Mouse (Mus musculus) kidney, adult 9 months (tissue): ENCODE measurements around the gene Cyp8b1.
A peak's percentile ranks its signal among the peaks of the same experiment; 100 is the strongest.

Source experiments
- DNase-seq: peaks from one replicate; pipeline ENCODE4 v3.0.0; 2022

Gene Cyp8b1

DNA sequence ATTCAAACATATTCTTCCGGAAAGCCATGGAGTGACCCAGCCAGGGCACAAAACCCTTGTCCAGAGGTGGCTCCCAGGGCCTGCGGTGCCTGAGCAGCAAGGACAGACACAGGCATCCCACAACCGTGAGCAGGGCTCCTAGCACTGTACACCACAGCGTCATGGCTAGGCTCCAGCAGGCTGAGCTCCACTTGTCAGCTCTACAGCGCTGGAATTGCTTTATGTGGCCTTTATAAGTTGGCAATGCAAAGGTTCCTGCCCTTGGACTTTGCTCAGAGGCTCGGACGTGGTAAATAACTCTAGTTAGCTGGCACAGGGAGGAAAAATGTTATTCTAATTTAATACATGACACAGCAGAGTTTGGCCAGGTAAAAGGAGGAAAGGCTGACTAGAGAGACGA lies at the start of gene Cyp8b1:
Cyp8b1 (minus strand) TSS at position 204 of the 400 bp plus-strand sequence.
- no peak for DNase-seq

DNA sequence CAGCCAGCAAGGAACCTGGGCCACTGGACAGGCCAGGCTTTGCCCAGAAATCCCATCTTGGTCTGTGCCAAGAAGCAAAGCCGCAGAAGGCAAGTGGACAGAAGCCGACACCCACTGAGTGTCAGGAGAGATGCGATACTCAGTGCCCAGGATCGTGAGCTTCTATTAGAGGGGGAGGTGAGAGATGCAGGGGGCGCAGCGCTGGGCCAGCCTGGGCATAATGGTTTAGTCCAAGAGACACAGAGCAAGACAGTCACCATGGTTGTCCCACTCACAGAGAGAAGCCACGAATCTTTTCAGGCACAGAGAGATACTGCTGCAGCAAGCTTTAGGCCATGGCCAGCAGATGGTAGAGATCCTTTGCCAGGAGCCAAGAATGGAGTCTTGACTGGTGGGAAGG lies 48.8 kb upstream of the Cyp8b1 start:
- DNase-seq = no peak

DNA sequence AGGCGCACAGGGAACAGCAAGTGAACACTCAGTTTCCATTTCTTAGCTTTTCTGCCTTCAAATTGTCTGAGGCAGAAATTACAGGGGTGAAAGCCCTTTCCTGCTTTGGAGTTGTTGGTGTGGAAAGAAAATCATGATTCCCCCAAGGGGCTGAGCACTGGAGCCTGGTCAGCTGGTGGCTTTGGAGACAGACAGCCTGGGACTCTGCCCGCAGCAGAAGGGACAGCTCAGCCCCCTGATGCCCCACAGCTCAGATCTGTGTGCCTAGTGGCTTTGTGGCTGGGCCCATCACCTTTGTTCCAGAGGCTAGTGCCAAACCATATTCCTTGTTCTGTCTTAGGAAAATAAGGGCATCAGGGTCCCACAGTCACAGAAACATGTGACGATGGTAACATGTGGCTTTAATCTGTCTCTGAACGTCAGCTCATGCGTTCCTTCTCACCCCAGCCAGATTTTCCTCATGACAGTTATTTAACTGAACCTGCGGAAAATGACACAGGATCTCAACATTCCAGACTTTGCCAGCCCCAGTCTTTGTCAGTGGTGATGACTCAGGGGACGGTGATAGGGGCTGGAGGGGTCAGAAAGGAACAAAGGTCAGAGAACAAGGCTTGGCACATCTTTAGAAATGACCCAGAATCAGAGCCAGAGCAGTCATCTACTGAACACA lies 44.0 kb upstream of the Cyp8b1 start:
- no peak for DNase-seq

DNA sequence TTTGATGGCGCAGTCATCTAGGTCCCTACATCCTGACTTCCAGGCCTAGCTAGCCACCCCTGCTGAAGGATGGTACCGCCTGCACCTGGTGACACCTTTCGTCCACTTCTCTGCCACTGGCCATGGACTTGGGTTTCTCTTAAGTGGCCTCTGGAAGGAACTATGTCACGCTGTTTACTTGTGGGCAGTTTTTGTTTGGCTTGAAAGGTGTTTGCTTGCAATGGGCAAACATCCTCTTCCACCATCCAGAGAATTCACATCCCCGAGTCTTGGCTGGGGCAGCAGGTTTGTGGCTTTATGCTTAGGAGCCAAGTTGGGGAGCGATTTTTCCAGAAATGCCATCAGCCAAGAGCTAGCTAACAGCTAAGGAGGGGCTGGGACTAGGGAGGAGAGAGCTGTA lies 36.5 kb upstream of the Cyp8b1 start:
- DNase-seq = no peak

DNA sequence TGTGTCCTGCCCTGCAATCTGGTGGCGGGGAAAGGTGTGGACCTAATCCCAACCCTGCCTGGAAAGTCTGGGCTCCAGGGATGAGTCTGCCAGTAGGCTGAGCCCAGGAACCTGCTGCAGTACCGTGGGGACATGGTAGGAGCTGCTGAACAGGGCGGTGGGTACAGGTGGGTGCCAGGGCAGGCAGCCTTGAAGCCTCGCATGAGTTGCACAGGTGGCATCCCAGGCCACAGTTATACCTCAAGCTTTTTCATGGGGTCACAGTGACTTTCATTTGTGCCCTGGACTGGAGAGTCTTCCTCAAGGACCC lies 35.0 kb upstream of the Cyp8b1 start:
- no peak for DNase-seq

DNA sequence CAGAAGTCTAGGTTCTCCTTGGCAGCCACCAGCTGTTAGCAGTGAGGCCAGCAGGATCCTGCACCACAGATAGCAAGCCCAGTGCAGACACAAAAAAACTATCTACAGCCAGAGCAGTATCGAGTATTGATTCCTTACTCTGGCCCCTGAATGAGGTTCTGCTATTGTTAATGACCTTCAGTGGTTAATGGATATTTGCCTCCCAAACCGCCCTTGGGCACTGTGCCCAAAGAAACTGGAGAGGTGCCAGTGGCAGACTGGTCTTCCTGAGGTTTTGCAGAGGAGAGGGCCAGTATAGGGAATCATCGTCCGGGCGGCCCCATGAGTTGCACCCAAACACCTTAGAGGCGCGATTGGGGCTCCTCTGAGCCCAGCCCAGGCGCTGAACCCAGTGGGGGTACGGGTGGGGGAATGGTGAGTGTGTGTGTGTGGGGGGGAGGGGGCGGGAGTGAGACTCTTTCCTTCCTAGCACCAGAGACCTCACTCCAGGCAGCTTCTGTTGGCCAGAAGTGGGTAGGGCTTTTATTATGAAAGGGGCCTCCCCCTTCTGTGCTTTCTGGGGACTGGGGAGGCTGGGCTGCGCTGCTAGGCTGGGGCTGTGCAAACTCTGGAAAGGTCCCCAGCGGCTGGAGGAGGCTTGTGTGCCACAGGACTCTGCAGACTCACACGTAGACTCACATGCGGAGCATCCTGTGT lies 34.5 kb upstream of the Cyp8b1 start, which contains the start of gene Fam198a:
Fam198a (plus strand) TSS at position 571 of the 696 bp plus-strand sequence.
- peak; percentile 82 for DNase-seq

DNA sequence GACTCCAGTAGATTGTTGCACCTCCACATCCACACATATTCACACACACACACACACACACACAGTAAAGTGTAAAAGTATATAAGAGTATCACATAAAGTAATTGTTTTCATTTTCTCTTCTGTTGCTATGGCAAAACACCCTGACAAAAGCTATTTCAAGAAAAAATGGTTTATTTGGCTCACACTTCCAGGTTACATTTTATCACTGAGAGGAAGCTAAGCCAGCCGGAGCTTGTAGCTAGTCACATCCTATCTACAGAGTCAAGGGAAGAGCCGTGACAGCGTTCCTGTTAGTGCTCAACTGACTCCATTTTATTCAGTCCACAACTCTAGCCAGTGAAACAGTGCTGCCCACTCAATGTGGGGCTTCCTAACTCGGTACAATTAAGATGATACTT lies 32.3 kb upstream of the Cyp8b1 start:
- no peak for DNase-seq

DNA sequence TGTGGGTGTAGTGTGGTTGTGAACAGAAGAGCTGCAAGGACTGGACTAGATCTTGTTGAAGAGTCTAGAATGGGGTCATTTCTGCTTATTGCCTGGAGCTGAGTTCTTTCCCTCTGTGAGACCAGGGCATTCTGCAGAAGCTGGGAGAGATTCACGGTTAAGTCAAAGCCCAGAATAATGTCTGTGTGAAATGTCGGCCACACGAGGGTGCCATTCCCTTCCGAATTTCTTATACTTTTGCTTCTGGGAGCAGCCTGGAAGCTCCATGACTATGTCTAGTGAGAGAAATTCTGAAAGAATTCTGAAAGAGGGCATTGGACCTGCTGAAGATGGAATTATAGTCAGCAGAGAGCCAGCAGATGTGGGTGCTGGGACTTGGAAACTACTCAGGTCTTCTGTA lies 31.7 kb upstream of the Cyp8b1 start:
- peak; percentile 63 for DNase-seq

DNA sequence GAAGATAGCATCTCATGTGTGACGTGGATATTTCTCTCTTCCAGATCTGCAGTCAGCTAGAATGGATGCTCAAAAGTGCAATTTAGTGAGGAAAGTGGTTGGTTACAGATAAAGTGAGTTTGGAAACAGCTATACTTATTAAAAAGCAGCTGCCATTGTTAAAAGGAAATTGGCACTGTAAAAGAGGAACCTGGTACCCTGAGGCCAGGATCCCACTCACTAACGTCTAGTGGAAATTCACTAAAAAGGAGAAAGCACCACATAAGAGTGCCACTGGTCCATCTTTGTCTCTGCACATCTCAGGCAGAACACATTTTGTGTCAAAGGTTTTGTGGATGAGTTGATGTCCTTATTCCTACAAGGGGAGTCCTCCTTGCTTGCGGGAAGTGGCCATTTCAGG lies 27.5 kb upstream of the Cyp8b1 start:
- DNase-seq = no peak

DNA sequence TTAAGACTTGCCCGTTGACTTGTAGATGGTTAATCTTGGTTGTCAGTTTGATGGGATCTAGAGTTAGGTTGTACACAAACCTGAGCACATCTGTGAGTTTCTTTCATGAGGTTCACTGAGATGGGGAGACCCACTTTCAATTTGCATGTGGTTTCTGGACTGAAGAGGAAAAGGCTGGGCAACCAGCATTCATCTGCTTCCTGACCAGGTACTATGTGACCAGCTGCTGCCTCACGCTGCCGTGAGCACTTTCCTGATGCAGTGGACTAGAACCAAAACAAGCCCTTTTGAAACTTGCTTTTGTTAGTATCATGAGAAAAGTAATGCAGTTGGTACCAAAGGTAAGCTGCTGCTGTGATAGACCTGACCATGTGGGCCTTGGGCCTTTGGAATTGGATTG lies 26.9 kb upstream of the Cyp8b1 start:
- DNase-seq = no peak

DNA sequence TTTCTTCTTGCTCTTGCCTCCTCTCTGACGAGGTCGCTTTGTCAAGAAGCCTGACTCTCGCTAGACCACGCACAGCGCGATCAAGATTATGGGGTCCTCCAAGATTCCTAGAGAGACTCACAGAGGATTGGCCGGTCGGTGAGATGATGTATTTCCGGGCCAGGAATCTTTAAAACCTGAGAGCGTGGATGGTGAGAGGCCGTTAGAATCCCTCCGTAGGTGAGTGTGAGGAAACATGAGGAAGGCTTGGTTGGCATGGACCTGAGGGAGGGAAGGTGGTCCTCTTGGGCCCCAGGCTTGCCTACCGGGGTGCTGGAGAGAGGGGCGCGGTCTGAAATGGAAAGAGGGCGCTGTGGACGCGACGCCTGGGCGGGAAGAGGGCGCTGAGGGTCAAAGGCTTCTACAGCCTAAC lies 21.8 kb upstream of the Cyp8b1 start:
- no peak for DNase-seq

DNA sequence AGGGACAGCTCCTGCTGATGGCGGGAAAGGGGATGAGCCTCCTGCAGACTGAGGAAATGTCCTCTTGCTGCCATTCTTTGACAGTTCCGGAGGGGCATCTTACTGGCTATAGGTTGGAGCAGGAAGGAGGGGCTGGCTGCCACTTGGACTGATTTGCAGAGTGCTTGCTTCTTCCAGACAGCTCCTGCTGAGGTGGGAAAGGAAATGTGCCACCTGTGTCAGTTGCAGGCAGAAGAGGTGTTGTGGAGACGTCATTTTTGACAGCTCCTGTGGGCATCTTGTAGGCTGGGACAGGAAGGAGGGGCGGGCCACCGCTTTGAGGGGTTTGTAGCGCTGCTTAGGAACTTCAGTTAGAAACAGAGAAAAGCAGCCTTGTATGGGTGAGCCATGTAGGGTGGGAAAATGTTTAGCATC lies 21.4 kb upstream of the Cyp8b1 start:
- no peak for DNase-seq

DNA sequence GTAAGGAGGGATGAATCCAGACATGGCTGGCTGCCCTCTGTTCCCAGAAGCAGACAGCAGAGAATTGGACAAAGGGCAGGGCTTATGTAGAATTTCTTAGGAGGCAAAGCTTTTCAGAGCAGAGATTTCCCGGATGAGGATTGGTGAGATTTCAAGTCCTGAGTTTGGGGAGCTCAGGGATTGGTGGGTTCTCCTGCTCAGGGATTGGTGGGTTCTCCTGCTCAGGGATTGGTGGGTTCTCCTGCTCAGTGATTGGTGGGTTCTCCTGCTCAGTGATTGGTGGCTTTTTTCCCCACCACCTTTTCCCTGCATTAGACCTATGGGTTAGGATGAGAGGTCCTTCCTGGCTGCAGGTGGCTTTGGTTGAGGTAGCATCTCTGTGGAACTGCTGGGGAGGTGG lies 20.8 kb upstream of the Cyp8b1 start:
- no peak for DNase-seq

DNA sequence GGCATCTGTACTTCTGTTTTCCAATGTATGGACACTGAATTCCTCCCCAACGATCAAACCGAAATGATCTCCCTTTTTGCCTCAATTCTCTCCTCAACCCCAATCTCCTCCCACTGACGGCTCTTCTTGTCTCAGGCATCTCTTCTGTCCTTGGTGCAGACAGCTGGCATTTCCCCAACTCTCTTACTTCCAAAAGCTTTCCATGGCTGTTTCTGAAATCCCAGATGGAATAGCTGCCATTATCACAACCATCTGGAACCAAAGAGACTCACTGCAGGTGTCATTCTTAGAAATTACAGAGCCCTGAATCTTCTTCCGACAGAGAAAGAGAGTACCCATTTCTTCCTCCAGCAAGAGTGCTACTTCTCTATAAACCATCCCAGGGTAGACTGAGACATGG lies 18.8 kb upstream of the Cyp8b1 start:
- DNase-seq = no peak

DNA sequence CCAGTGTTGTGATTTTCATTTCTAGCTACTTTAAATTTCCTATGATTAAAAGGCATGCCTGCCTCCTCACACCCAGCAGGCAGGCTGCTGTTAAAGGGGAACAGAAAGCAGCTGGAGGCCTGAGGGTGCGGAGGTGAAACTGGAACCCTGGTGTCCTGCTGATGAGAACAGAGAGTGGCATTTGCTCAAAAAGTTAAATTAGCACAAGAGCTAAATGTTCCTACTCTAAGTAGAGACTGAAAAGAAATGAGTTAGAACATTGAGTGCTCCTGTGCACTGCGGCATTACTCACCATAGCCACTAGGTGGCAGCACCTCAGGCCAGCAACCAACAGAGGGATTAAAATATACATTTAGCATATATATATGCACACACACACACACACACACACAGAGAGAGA lies 12.4 kb upstream of the Cyp8b1 start:
- peak; percentile 30 for DNase-seq

DNA sequence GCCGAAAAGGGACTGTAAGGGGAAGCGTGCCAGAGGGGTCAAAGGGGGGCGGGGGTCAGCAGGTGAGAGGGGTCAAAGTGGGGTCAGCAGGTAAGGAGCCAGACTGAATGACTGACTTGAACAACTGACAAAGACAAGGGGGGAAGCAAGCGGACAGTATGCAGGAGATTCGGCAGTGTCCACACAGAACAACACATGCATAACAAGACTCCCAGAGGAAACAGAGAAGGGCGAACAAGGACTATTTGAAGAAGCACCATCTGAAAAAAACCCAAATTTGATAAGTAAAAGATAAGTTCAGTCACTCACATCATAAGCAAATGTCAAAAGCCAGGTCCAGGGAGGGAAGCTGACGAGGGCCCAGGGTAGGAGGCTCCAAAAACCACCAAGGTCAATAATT lies 11.6 kb upstream of the Cyp8b1 start:
- DNase-seq = no peak

DNA sequence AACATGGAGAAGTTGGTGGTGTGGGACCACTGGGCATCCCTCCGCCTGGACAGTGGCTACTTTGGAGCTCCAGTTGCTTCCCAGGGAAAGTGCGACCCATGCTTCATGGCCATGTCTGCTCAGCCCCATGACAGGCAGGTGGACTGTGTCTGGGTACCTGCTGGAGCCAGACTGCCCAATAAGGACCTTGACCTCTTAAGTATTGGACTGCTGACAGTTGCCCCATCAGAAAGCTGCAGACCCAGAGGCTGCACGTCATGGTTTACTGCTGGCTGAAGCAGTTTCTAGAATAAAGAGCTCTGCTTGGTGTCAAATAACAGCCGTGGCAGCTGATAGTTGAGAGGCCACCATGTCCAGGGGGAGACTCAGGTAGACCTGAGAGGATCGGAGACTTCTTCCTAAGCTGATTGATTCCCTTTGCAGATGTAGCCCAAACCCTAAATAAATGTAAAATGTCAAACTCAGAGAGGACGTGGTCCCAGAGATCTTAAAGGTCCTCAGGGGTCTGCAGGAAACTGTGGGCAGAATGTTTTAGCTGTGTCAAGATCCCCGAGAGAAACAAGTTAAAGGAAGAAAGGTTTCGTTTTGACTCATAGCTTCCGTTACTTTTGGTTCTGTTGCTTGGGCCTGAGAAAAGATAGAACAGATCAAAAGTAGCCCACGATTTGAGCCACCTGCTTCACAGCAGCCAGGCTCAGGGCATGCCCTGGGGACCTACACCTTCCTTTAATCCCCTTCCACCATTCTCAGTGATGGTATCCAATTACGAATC lies 10.7 kb upstream of the Cyp8b1 start:
- DNase-seq = no peak

DNA sequence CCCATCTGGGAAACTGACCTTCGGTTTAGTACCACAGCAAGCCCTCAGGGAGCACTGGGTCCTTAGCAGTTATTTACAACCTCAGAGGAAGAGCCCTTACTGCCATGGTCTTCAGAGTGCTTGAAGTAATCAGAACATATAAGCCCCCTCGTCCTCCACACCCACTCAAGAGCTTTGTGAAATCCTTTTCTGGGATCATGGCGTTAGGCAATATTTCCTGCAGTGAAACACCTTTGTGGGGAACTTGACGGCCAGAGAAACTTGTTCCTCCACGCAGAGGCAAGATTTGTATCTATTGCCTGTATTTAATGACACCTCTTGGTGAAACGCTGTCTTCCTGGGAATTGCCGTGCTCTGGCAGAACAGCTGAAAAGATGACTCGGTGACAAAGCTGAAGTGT lies 9.9 kb upstream of the Cyp8b1 start:
- no peak for DNase-seq

DNA sequence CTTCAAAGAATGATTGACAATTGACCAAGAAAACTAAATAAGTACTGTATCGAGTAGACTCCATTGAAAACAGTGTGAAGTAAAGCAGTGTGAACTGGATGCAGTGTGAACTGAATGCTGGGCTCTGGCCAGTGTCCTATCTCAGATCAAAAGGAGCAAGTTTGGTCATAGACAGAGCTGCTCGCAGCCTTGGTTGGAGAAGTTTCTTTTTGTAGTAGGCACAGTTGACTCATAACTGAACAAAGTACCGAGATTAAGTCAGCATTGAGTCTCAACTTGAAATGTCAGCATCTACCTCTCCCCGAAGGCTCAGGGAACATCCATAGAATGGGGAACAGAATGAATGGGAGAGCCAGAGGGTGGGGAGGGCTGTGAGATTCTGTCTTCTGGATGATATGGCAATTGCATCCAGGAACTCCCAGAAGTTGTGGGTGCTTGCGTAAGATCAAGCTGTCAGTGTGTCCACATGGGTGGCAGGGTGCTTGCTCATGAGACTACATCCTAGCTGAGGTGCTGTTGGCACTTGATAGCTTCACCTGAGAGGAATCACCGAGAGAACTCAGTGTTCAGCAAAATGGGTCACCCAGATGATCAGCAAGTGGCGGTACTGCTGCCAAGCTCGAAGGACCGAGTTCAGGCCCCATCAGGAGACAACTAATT lies 8.9 kb upstream of the Cyp8b1 start:
- no peak for DNase-seq

DNA sequence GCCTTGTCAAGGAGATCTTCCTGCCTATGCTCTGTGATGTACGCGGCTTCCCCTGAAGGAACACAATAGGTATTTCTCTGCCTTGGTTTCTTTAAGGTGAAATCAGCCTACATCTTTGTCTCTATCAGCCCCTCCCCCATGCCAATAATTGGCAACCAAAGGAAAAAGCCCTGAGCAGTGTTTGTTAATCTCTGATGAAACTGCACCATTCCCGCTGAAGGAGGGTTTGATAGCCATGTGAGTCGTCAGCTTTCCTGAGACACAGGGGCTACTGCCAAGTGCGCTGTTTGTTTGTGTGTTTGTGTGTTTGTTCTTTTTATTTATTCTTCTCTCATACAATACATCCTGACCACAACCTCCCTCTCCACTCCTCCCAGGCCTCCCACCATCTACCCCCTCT lies 7.8 kb upstream of the Cyp8b1 start:
- DNase-seq = no peak

DNA sequence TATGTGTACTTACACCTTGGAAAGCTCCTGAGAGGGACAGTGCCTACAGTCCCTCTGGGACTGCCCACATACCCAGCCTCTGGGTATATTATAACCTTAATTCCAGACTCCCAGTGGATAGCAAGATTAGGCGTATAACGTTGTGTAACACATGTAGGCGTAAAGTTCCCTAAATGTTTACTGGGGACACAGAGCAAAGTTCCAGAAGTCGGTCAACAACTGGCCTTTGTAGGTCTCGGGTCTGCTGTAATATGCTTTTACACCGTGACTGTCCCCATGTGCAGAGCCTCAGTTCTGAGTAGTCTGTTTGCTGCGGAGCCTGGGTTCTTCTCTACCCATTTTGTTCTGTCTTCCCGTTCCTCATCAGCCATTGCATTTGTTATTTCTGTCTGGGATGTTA lies 7.3 kb upstream of the Cyp8b1 start:
- no peak for DNase-seq

DNA sequence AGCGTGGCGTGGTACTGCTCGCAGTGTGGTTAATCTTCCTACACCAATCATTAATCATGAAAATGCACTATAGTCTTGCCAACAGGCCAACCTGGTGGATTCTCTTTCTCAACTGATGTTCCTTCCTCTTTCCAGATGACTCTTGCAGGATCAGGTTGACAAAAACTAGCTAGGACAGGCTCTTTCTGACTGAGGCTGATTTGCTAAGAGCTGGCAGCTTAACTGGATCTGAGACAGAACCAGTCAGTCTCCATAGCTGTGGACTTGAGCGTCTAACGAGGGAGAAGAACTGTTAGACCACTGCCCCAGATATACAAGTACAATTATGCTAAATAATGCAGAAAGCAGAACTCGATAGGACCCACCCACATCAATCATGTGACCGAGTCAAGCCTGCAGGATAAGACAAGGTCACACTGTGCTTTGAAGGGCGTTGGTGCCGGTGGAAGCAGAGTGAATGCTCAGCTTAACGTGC lies 3.0 kb upstream of the Cyp8b1 start:
- DNase-seq = peak; percentile 38

DNA sequence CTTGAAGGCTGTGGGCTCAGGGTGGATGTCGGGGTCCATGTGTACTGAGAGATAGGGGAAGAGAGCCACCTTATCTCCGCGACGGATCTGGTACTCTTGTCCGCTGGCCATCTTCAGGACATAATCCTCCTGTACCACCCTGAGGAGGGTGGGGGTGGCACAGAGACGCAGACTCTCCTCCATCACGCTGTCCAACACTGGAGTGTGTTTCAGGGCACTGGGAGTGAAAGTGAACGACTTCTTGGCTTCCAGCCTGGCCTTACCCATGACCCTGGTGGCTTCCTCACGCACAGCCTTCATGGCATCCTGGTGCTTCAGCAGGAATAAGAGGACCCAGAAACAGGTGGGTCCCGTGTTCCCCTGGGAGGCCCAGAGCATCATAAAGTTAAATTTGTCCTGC lies 1.0 kb downstream of the Cyp8b1 start:
- DNase-seq = no peak
